Mouse (Mus musculus): ENCODE results near the gene Uhrf2. TPM values are rescaled to one million over a fixed set of nuclear protein-coding genes. Genes with fewer than 3 reads are reported as not detected.
A peak's percentile ranks its signal among the peaks of the same experiment; 100 is the strongest.
"Not testable (repeated sequence)": the region's sequence is repeated elsewhere in the genome, so short reads cannot be mapped to it uniquely, and the experiment has no call there.

The Uhrf2 gene
- total RNA-seq (2014; fragmentation: Nextera tagmentation) = 72.0 and 99.0 TPM in 2 replicates
- 53.7 and 72.7 TPM in 2 replicates for total RNA-seq (2017)

- ATAC-seq (replicated peaks; ENCODE audit: poor library complexity, severe bottlenecking) = peak; percentile 97
Measured at GRCm38 (mm10) chr19:30029894-30030635, at the start of gene Uhrf2. TSS of gene Uhrf2 (plus strand) at chr19:30030513.

- ATAC-seq (replicated peaks; ENCODE audit: poor library complexity, severe bottlenecking) = no peak
Measured at GRCm38 (mm10) chr19:29984208-29985005, 45.9 kb upstream of the Uhrf2 start.

GRCm38 (mm10) chr19:29986464-29987091, 43.7 kb upstream of the Uhrf2 start:
- no peak for ATAC-seq (replicated peaks; ENCODE audit: poor library complexity, severe bottlenecking)

GRCm38 (mm10) chr19:30000406-30001365, 29.6 kb upstream of the Uhrf2 start:
- no peak for ATAC-seq (replicated peaks; ENCODE audit: poor library complexity, severe bottlenecking)

GRCm38 (mm10) chr19:30001550-30001949, 28.8 kb upstream of the Uhrf2 start:
- no peak for ATAC-seq (replicated peaks; ENCODE audit: poor library complexity, severe bottlenecking)

GRCm38 (mm10) chr19:30003621-30004020, 26.7 kb upstream of the Uhrf2 start, which contains the start of gene Trpd52l3:
TSS of gene Trpd52l3 (plus strand) at chr19:30003790.
- no peak for ATAC-seq (replicated peaks; ENCODE audit: poor library complexity, severe bottlenecking)

- no peak for ATAC-seq (replicated peaks; ENCODE audit: poor library complexity, severe bottlenecking)
Measured at GRCm38 (mm10) chr19:30006371-30006770, 23.9 kb upstream of the Uhrf2 start.

GRCm38 (mm10) chr19:30010520-30011296, 19.6 kb upstream of the Uhrf2 start:
- ATAC-seq (replicated peaks; ENCODE audit: poor library complexity, severe bottlenecking) = peak; percentile 61

GRCm38 (mm10) chr19:30014331-30014730, 16.0 kb upstream of the Uhrf2 start:
- no peak for ATAC-seq (replicated peaks; ENCODE audit: poor library complexity, severe bottlenecking)

- no peak for ATAC-seq (replicated peaks; ENCODE audit: poor library complexity, severe bottlenecking)
Measured at GRCm38 (mm10) chr19:30016156-30016555, 14.2 kb upstream of the Uhrf2 start.

- not testable (repeated sequence) for ATAC-seq (replicated peaks; ENCODE audit: poor library complexity, severe bottlenecking)
Measured at GRCm38 (mm10) chr19:30023419-30023818, 6.9 kb upstream of the Uhrf2 start.

- ATAC-seq (replicated peaks; ENCODE audit: poor library complexity, severe bottlenecking) = no peak
Measured at GRCm38 (mm10) chr19:30029002-30029710, 1.2 kb upstream of the Uhrf2 start.

- ATAC-seq (replicated peaks; ENCODE audit: poor library complexity, severe bottlenecking) = no peak
Measured at GRCm38 (mm10) chr19:30030636-30031467, 539 bp downstream of the Uhrf2 start.

- ATAC-seq (replicated peaks; ENCODE audit: poor library complexity, severe bottlenecking) = no peak
Measured at GRCm38 (mm10) chr19:30031468-30031931, 1.2 kb downstream of the Uhrf2 start.

- ATAC-seq (replicated peaks; ENCODE audit: poor library complexity, severe bottlenecking) = no peak
Measured at GRCm38 (mm10) chr19:30032206-30032605, 1.9 kb downstream of the Uhrf2 start.

GRCm38 (mm10) chr19:30035361-30035760, 5.0 kb downstream of the Uhrf2 start:
- ATAC-seq (replicated peaks; ENCODE audit: poor library complexity, severe bottlenecking) = no peak

GRCm38 (mm10) chr19:30043691-30044090, 13.4 kb downstream of the Uhrf2 start:
- ATAC-seq (replicated peaks; ENCODE audit: poor library complexity, severe bottlenecking) = no peak
